Comparison of ENCODE assay signal across 7 mouse cellular contexts in the genomic region with DNA sequence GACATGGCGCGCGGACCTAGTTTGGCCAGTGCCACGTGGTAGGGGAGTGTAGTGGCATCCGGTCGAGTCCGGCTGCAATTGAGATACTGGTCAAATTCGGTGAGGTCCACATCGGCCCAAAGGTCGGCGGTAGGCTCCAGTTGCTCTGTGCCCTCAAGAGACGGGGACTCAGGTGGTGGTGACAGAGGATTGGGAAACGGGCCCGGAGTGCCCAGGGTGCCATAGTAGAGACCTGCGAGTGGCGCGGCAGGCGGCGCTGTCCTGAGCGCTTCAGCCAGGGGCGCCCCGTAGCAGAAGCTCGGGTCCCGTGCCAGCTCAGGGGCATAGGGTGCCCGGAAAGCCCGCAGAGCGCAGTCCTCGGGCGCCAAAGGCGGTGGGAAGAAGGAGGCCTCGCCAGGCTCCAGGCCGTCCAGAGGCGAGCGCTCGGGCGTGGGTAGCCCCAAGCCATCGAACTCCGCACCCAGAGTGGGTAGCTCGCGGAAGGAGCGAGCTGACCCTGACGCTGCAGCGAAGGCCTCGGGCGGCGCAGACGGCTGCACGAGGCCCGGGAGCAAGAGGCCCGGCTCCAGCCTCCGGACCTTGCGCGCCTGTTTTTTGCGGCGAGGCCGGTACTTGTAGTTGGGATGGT. TPM values are rescaled to one million over a fixed set of nuclear protein-coding genes. Genes with fewer than 3 reads are reported as not detected.
A peak's percentile ranks its signal among the peaks of the same experiment; 100 is the strongest.
DNase-seq lines count a peak whose midpoint lies in the region; ATAC-seq and TF ChIP-seq lines count a peak whose summit lies in the region.

No protein-coding gene starts in this region.

- H3K9ac ChIP-seq in hindbrain, embryonic 11.5 days (ENCODE audit: low read depth, low read length): no peak overlapping the region
- H3K9ac ChIP-seq in liver, embryonic 15.5 days: no peak overlapping the region

- no peak overlapping the region for H3K27ac ChIP-seq in hindbrain, embryonic 11.5 days (ENCODE audit: low read depth, low read length)
- no peak overlapping the region for H3K27ac ChIP-seq in liver, embryonic 15.5 days (replicated peaks)
- H3K27ac ChIP-seq in small intestine, adult 2 months (ENCODE audit: insufficient read depth, low read depth, low read length): no peak overlapping the region
- no peak overlapping the region for H3K27ac ChIP-seq in thymus, adult 2 months (ENCODE audit: control insufficient read depth, insufficient read depth, low read length)

- peak overlapping the region; percentile 34 for H3K4me3 ChIP-seq in hindbrain, embryonic 11.5 days (ENCODE audit: low read depth, low read length)
- peak overlapping the region; percentile 40 for H3K4me3 ChIP-seq in liver, embryonic 15.5 days (replicated peaks)
- H3K4me3 ChIP-seq in small intestine, adult 2 months (ENCODE audit: low read depth, low read length): peak overlapping the region; percentile 50
- H3K4me3 ChIP-seq in thymus, adult 2 months (ENCODE audit: control insufficient read depth, insufficient read depth, low read length): no peak overlapping the region

- no peak for ATAC-seq in hindbrain, embryonic 11.5 days (ENCODE audit: low FRiP score)
- no peak for ATAC-seq in liver, embryonic 15.5 days (ENCODE audit: insufficient read depth)

- H3K27me3 ChIP-seq in hindbrain, embryonic 11.5 days (ENCODE audit: control insufficient read depth, insufficient read depth, low read length): peaks cover 43% of the 10 kb centered on the region
- H3K27me3 ChIP-seq in liver, embryonic 15.5 days: peaks cover 76% of the 10 kb centered on the region
- peaks cover 48% of the 10 kb centered on the region for H3K27me3 ChIP-seq in small intestine, adult 2 months (ENCODE audit: control insufficient read depth, insufficient read depth, low read length)
- H3K27me3 ChIP-seq in thymus, adult 2 months (ENCODE audit: control insufficient read depth, insufficient read depth, low read length): peaks cover 16% of the 10 kb centered on the region; the same call in 1 of the 2 replicates

- H3K4me1 ChIP-seq in hindbrain, embryonic 11.5 days (replicated peaks; ENCODE audit: control insufficient read depth, insufficient read depth, low read length): peaks cover 9% of the 10 kb centered on the region; the same call in 1 of the 2 replicates
- peaks cover 14% of the 10 kb centered on the region for H3K4me1 ChIP-seq in liver, embryonic 15.5 days (replicated peaks)
- H3K4me1 ChIP-seq in small intestine, adult 2 months (ENCODE audit: control insufficient read depth, insufficient read depth, insufficient read length, low read length): no peaks in the 10 kb centered on the region; the same call in 1 of the 2 replicates
- no peaks in the 10 kb centered on the region for H3K4me1 ChIP-seq in thymus, adult 2 months (replicated peaks; ENCODE audit: control insufficient read depth, insufficient read depth, low read length)

- no peaks in the 10 kb centered on the region for H3K9me3 ChIP-seq in hindbrain, embryonic 11.5 days (ENCODE audit: control insufficient read depth, low read length)
- H3K9me3 ChIP-seq in liver, embryonic 15.5 days (replicated peaks): no peaks in the 10 kb centered on the region

- TF ChIP-seq CTCF in small intestine, adult 2 months (IDR thresholded peaks at IDR 0.05; ENCODE audit: extremely low read depth, insufficient read length, insufficient replicate concordance, low read depth, low read length): no peak
- TF ChIP-seq CTCF in thymus, adult 2 months (IDR thresholded peaks at IDR 0.05; ENCODE audit: borderline replicate concordance, control insufficient read depth, extremely low read depth, insufficient read depth, low read length, poor library complexity): no peak

- H3K36me3 ChIP-seq in hindbrain, embryonic 11.5 days (ENCODE audit: control insufficient read depth, insufficient read depth, low read length): no peaks in the 10 kb centered on the region
- H3K36me3 ChIP-seq in liver, embryonic 15.5 days (replicated peaks): no peaks in the 10 kb centered on the region
- no peaks in the 10 kb centered on the region for H3K36me3 ChIP-seq in small intestine, adult 2 months (ENCODE audit: control insufficient read depth, insufficient read depth, low read length)
- no peaks in the 10 kb centered on the region for H3K36me3 ChIP-seq in thymus, adult 2 months (ENCODE audit: control insufficient read depth, insufficient read depth, low read length)

- H3K4me2 ChIP-seq in hindbrain, embryonic 11.5 days (replicated peaks; ENCODE audit: low read depth, low read length): peak overlapping the region; percentile 62
- H3K4me2 ChIP-seq in liver, embryonic 15.5 days: peak overlapping the region; percentile 44

- no peak for TF ChIP-seq POLR2A in small intestine, adult 2 months (IDR thresholded peaks at IDR 0.05; ENCODE audit: low read depth, low read length)
- no peak for TF ChIP-seq POLR2A in thymus, adult 2 months (IDR thresholded peaks at IDR 0.05; ENCODE audit: control insufficient read depth, extremely low read depth, insufficient read depth, low read length, poor library complexity)

- DNase-seq in ES-CJ7 (ENCODE audit: low read depth, low spot score): peak; percentile 16
- DNase-seq in adrenal gland, postnatal 36 days: peak; percentile 30 to 35
- DNase-seq in hindbrain, embryonic 11.5 days (ENCODE audit: low spot score): peak; percentile 31
- no peak for DNase-seq in retina, postnatal 1 day
- no peak for DNase-seq in thymus, adult 2 months

- 3% methylated on average over 53 of the region's 56 CpGs for WGBS in hindbrain, embryonic 11.5 days
- whole genome bisulfite sequencing in liver, embryonic 15.5 days (ENCODE audit: insufficient replicate concordance): 8% methylated on average over 56 of the region's 56 CpGs
- WGBS in small intestine, adult 2 months: 6% methylated on average over 56 of the region's 56 CpGs
- WGBS in thymus, adult 2 months: 14% methylated on average over 56 of the region's 56 CpGs

RNA-seq across cellular contexts. Expression of a gene that starts 1.0 kb away (rescaled TPM):
- total RNA-seq in adrenal gland, postnatal 36 days (2021): 10 to 100 TPM; 21.9 to 34.6 TPM
- 17.0 and 17.1 TPM in 2 replicates for polyA plus RNA-seq in hindbrain, embryonic 11.5 days (2014; fragmentation: Nextera tagmentation; extraction: Ambion mirVana)
- polyA plus RNA-seq in liver, embryonic 15.5 days (2015; fragmentation: Nextera tagmentation; extraction: Ambion mirVana): 6.7 and 8.0 TPM in 2 replicates
- polyA plus RNA-seq in small intestine, adult 2 months (2012; rRNA removed): 39.0 and 59.8 TPM in 2 replicates
- polyA plus RNA-seq in thymus, adult 2 months (2012; rRNA removed): 21.7 and 21.8 TPM in 2 replicates

RNA-seq across cellular contexts. Expression of a gene that starts 9.7 kb away (rescaled TPM):
- 1 to 10 TPM; 5.8 to 7.0 TPM for total RNA-seq in adrenal gland, postnatal 36 days (2021)
- polyA plus RNA-seq in hindbrain, embryonic 11.5 days (2014; fragmentation: Nextera tagmentation; extraction: Ambion mirVana): 20.7 and 21.2 TPM in 2 replicates
- 1.3 and 2.7 TPM in 2 replicates for polyA plus RNA-seq in liver, embryonic 15.5 days (2015; fragmentation: Nextera tagmentation; extraction: Ambion mirVana)
- 4.3 and 5.2 TPM in 2 replicates for polyA plus RNA-seq in small intestine, adult 2 months (2012; rRNA removed)
- polyA plus RNA-seq in thymus, adult 2 months (2012; rRNA removed): 9.0 and 13.8 TPM in 2 replicates

RNA-seq across cellular contexts. Expression of a gene that starts 13.6 kb away (rescaled TPM):
- total RNA-seq in adrenal gland, postnatal 36 days (2021): under 1 TPM in 1 of 2 experiments, not detected in 1; 0.43 TPM
- polyA plus RNA-seq in hindbrain, embryonic 11.5 days (2014; fragmentation: Nextera tagmentation; extraction: Ambion mirVana): 0.35 TPM in 1 of 2 replicates, not detected in the other
- not detected in 2 replicates for polyA plus RNA-seq in liver, embryonic 15.5 days (2015; fragmentation: Nextera tagmentation; extraction: Ambion mirVana)
- 0.29 and 0.42 TPM in 2 replicates for polyA plus RNA-seq in small intestine, adult 2 months (2012; rRNA removed)
- polyA plus RNA-seq in thymus, adult 2 months (2012; rRNA removed): 0.57 and 1.0 TPM in 2 replicates

RNA-seq across cellular contexts. Expression of a gene that starts 23.4 kb away (rescaled TPM):
- total RNA-seq in adrenal gland, postnatal 36 days (2021): 10 to 100 TPM; 24.7 to 25.6 TPM
- polyA plus RNA-seq in hindbrain, embryonic 11.5 days (2014; fragmentation: Nextera tagmentation; extraction: Ambion mirVana): 62.2 and 63.7 TPM in 2 replicates
- polyA plus RNA-seq in liver, embryonic 15.5 days (2015; fragmentation: Nextera tagmentation; extraction: Ambion mirVana): 22.3 and 22.4 TPM in 2 replicates
- polyA plus RNA-seq in small intestine, adult 2 months (2012; rRNA removed): 19.9 and 24.1 TPM in 2 replicates
- 255 and 260 TPM in 2 replicates for polyA plus RNA-seq in thymus, adult 2 months (2012; rRNA removed)

RNA-seq across cellular contexts. Expression of a gene that starts 27.8 kb away (rescaled TPM):
- not detected for total RNA-seq in adrenal gland, postnatal 36 days (2021)
- not detected in 2 replicates for polyA plus RNA-seq in hindbrain, embryonic 11.5 days (2014; fragmentation: Nextera tagmentation; extraction: Ambion mirVana)
- polyA plus RNA-seq in liver, embryonic 15.5 days (2015; fragmentation: Nextera tagmentation; extraction: Ambion mirVana): not detected in 2 replicates
- not detected in 2 replicates for polyA plus RNA-seq in small intestine, adult 2 months (2012; rRNA removed)
- not detected in 2 replicates for polyA plus RNA-seq in thymus, adult 2 months (2012; rRNA removed)

Comparison
In these comparisons a context has a peak if more than half of its experiments do, and no peak if none do; other contexts are left out.
1. DNase-seq: peak in ES-CJ7 (single experiment), adrenal gland, postnatal 36 days (2 of 2) and hindbrain, embryonic 11.5 days (single experiment); none in retina, postnatal 1 day (single experiment) and thymus, adult 2 months (single experiment).